Mouse (Mus musculus): ENCODE measurements around the gene Inpp5f. TPM values are rescaled to one million over a fixed set of nuclear protein-coding genes. Genes with fewer than 3 reads are reported as not detected.
A peak's percentile ranks its signal among the peaks of the same experiment; 100 is the strongest.
"Not testable (repeated sequence)": the region's sequence is repeated elsewhere in the genome, so short reads cannot be mapped to it uniquely, and the experiment has no call there.

Inpp5f gene
- total RNA-seq, 2 experiments from 2014 or later, result 5.1 to 5.8 TPM

- no peak for DNase-seq (ENCODE audit: low spot score)
- intact Hi-C loops (cut with DNase I), result no loop called here
These were observed 28.9 kb downstream of the Inpp5f start for GRCm38 (mm10) chr7:128639925-128640485.

DNA sequence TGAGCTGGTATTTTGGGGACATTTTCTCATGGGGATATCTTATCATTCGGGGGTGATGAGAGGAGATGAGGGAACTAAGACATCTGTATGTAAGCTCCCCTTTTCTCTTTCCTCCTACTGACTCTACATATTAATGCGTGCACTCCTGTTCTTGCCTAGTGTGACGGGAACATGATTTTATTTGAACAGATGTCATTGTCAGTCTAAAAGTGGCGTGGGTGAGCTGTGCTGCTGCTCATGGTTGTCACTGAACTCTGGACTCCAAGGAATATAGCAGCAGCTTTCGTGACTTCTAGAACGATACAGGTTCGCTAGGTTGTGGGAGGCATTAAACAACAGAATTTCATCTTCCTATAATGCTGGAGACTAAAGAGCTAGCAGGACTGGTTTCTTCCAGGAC lies 30.4 kb downstream of the Inpp5f start:
- intact Hi-C loops (cut with DNase I), result no loop called here
- no peak for DNase-seq (ENCODE audit: low spot score)

DNA sequence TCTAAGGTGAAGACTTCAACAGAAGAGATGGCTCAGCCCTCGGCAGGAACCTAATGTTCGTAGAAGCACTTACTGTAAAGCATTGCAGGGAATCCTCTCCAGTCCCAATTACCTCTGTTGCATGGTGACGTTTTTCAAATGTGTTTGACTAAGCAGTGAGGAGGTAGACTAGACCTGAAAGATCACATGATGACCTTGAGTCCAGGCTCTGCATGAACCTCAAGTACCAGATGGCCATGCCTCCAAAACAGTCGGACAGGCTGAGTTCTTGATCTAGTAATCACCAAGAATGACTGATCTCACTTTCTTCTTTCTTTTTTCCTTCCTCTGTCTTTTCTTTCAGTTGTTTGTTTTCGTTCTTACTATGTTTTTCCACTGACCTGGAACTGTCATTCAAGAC lies 31.3 kb downstream of the Inpp5f start:
- DNase-seq (ENCODE audit: low spot score), result no peak
- intact Hi-C loops (cut with DNase I), result no loop called here

GRCm38 (mm10) chr7:128656970-128657369 lies 45.8 kb downstream of the Inpp5f start:
- DNase-seq (ENCODE audit: low spot score), result no peak
- intact Hi-C loops (cut with DNase I), result no loop called here

DNA sequence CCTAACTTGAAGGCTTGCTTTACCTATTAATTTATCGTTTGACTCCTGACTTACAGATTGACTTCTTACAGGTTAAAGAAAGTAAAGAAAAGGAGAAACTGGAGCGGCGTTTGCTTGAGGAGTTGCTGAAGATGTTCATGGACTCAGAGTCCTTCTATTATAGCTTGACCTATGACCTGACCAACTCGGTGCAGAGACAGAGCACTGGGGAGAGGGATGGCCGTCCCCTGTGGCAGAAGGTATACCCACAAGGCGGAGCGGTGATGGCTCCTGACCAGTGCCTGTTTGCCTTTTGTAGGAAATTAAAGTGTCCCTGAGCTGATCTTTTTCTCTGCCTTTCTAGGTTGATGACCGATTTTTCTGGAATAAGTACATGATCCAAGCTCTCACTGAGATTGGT lies 52.8 kb downstream of the Inpp5f start:
- intact Hi-C loops (cut with DNase I), result no loop called here
- no peak for DNase-seq (ENCODE audit: low spot score)

GRCm38 (mm10) chr7:128664861-128665377 lies 53.8 kb downstream of the Inpp5f start:
- intact Hi-C loops (cut with DNase I), result no loop called here

DNA sequence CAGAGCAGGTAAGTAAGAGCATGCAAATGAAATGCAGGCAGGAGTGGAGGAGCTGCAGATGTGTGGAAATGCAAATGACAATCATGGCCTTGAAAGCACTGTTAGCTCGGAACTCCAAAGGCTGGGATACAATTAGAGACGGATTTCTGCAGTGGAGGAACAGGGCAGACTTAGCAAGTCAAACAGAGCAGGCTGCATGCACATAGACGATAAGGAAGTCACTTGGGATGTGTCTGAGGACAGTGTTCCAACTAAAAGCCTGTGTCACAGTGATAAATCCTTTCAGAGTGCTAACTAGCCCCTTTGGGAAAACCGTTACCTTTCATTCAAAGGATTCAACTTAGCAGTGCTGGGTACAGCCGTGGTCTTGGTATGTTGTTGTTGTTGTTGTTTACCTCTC lies 56.7 kb downstream of the Inpp5f start:
- intact Hi-C loops (cut with DNase I), result no loop called here
- no peak for DNase-seq (ENCODE audit: low spot score)

More at GRCm38 (mm10) chr7:128664861-128665377, 53.8 kb downstream of the Inpp5f start:
- no peak for DNase-seq (ENCODE audit: low spot score)

DNA sequence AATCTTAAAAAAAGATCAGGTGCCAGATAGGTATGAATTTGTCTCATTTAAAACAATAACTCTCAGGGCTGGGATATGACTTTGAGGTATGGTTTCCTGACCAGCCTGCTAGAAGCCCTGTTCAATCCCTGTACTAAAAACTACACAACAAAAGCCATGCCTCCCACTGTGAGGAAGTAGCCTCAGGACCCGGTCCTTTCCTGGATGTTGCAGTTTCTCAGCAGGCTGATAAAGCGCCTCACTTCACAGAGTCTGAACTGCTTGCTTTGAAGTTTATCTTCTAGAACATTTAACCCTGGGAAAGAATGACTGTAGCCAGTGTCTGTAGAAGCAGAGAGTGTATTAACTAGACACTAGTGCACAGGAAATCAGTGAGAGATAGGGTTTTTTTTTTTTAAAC lies 57.7 kb downstream of the Inpp5f start:
- DNase-seq (ENCODE audit: low spot score), result no peak
- intact Hi-C loops (cut with DNase I), result no loop called here

DNA sequence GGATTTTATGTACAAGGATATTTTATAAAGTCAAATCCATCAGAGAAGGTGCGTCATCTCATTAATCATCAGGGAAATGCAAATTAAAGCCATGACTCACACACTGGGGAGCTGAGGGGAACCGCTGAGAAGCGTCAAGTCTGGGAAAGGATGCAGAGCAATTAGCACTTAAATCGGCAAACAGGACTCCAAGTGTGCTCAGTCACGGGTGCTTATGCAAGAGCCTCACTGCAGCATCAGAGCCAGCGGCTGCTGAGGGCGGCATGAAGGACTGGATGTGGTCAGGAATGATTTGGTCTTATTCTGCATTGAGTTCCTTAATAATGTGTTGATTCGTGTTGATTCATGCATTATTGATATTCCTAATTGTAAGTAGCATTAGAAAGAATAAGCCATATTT lies 60.8 kb downstream of the Inpp5f start:
- intact Hi-C loops (cut with DNase I), result no loop called here

GRCm38 (mm10) chr7:128672408-128673010 lies 61.4 kb downstream of the Inpp5f start:
- no peak for DNase-seq (ENCODE audit: low spot score)
- intact Hi-C loops (cut with DNase I), result no loop called here

More for the DNA sequence above, 60.8 kb downstream of the Inpp5f start:
- DNase-seq (ENCODE audit: low spot score), result no peak

- no peak for DNase-seq (ENCODE audit: low spot score)
- intact Hi-C loops (cut with DNase I), result no loop called here
These were observed 67.4 kb downstream of the Inpp5f start for GRCm38 (mm10) chr7:128678546-128678945.

DNA sequence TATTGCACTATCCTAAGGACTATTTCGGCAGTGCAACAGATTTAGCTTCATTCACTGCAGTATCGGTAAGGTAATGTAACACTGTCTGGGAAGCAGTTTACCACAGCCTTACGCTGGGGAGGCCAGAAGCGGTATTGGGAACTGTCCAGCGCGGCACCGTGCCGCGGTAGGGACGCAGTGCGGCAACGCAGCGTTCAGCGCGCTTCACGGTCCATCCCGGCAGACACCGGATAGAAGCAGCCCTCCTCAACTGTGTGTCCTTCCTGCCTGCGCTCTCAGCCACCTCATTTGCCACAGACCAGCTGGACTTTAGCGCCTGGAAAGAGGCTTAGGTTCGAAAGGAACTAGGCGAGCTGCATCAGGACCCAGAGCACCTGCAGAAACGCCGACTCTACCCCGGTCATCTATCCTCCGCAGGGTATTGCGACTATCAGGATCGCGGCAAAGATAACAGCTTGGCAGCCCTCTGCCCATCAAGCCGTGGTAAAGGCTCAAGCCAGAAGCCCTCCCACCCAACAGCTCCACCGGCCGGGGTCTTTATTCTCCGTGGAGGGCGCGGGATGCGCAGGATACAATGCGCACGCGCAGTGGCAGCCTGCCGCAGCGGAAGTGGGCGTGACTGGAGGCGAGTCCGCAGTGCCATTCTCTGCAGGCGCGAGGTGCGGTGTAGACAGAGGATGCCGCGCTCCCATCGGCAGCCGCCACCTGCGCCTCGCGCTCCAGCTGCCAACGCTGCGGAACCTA lies 76.9 kb downstream of the Inpp5f start:
- intact Hi-C loops (cut with DNase I), result no loop called here
- peak; percentile 24 for DNase-seq (ENCODE audit: low spot score)

DNA sequence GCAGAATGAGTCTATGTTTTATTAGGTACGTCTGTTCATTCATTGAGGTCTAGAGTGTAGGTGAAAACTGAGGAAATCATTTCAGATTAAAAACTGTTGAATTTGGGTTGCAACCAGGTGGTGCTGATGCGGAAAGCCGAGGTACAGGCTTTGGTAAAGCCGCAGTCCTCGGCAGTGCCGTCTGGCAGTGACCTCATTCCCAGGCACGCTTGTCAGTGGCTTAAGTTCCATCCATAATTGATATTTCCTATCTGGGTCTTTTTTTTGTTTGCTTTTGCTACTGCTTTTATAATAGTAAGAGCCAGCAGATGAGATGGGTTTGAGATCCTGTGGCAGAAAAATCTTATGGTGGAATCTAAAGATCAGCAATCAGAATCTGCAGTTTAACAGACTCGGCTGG lies 78.2 kb downstream of the Inpp5f start:
- intact Hi-C loops (cut with DNase I), result no loop called here
- no peak for DNase-seq (ENCODE audit: low spot score)

- peak; percentile 57 for DNase-seq (ENCODE audit: low spot score)
- intact Hi-C loops (cut with DNase I), result loop anchor here (1.0 to 10.0 kb wide), 4 partner anchors 127 to 445 kb away; partner anchors contain the start of gene Tgfb1i1
These were observed 78.9 kb downstream of the Inpp5f start for GRCm38 (mm10) chr7:128690070-128690469.

GRCm38 (mm10) chr7:128690796-128691195 lies 79.7 kb downstream of the Inpp5f start:
- DNase-seq (ENCODE audit: low spot score), result no peak
- intact Hi-C loops (cut with DNase I), result loop anchor here (1.0 to 10.0 kb wide), 4 partner anchors 127 to 446 kb away; partner anchors contain the start of gene Tgfb1i1

GRCm38 (mm10) chr7:128692163-128692562 lies 81.0 kb downstream of the Inpp5f start:
- no peak for DNase-seq (ENCODE audit: low spot score)
- intact Hi-C loops (cut with DNase I), result loop anchor here (5.0 to 10.0 kb wide), 2 partner anchors 320 to 447 kb away; partner anchors contain the start of gene Tgfb1i1

GRCm38 (mm10) chr7:128694848-128695247 lies 83.7 kb downstream of the Inpp5f start:
- intact Hi-C loops (cut with DNase I), result loop anchor here (5.0 to 10.0 kb wide), 2 partner anchors 323 to 450 kb away; partner anchors contain the start of gene Tgfb1i1
- no peak for DNase-seq (ENCODE audit: low spot score)

GRCm38 (mm10) chr7:128699959-128700358 lies 88.8 kb downstream of the Inpp5f start:
- intact Hi-C loops (cut with DNase I), result loop anchor here (10.0 kb wide), 2 partner anchors 395 to 455 kb away; partner anchors contain the start of gene Tgfb1i1

DNA sequence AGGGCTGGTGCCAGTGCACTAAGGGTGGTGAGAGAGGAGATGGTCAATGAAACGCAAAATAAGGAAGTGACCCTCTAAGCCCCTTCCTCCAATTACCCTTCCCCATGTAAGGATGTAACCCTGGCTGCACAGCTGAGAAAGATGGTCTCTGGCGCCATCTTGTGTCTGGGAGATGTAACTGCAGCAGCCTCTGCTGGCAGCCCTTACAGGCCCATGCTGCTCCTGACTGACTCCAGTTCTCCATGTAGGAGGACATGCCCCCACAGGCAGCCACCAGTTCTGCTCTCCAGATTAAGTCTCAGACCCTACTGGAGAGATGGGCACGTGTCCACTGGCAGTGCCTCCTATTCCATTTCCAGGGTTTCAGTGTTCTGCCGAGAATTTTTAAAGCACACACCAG lies 94.6 kb downstream of the Inpp5f start:
- intact Hi-C loops (cut with DNase I), result loop anchor here (5.0 to 10.0 kb wide), 2 partner anchors 348 to 401 kb away; no protein-coding TSS in a partner anchor
- peak; percentile 24 for DNase-seq (ENCODE audit: low spot score)

More at GRCm38 (mm10) chr7:128699959-128700358, 88.8 kb downstream of the Inpp5f start:
- DNase-seq (ENCODE audit: low spot score), result not testable (repeated sequence)

DNA sequence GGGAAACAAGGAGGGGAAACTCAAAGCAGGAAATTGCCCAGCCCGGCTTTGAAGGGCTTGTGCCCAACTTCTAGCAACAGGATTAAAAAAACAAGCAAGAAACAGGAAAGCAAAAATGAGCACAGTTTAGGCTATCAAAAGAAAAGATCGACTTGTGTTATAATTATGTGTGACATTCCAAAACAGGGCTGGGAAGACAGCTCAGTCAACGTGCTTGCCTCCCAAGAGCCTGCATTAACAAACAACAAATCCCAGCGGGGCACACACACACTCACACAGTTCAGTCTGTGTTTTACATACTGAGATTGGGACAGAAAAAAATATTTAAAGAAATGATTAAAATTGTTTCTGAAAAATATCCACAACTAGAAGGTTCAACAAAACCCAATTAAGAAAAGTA lies 106.9 kb downstream of the Inpp5f start:
- intact Hi-C loops (cut with DNase I), result no loop called here
- DNase-seq (ENCODE audit: low spot score), result no peak

Data from heart, postnatal 25 days (tissue).